Mouse (Mus musculus) lung, embryonic 14.5 days (tissue): Measurements from ENCODE around the gene Nrxn3. TPM values are rescaled to one million over a fixed set of nuclear protein-coding genes. Genes with fewer than 3 reads are reported as not detected.

Experiments
- ATAC-seq: fragments of 200-750 bp; cut with Nextera tagmentation; 2 replicates; pipeline ENCODE4 v1.8.0; 2017; ENCODE audit warnings: mild to moderate bottlenecking, moderate TSS enrichment, moderate library complexity; ENCODE audit not compliant: insufficient read depth
- DNase-seq: peaks from one replicate; pipeline ENCODE4 v3.0.0-alpha.2; 2015
- H3K27ac ChIP-seq: fragments of 300-500 bp; sonication (generic); 2 replicates; pipeline ENCODE4 v1.5.1; 2014; ENCODE audit warnings: low read depth, mild to moderate bottlenecking, moderate library complexity
- H3K27me3 ChIP-seq: fragments of 300-500 bp; sonication (generic); 2 replicates; pipeline ENCODE4 v1.6.1; 2014; ENCODE audit warnings: low read length, control low read depth; ENCODE audit not compliant: insufficient read depth
- H3K36me3 ChIP-seq: fragments of 300-500 bp; sonication (generic); 2 replicates; pipeline ENCODE4 v1.6.1; 2014; ENCODE audit warnings: control low read depth; ENCODE audit not compliant: insufficient read depth
- H3K4me1 ChIP-seq: fragments of 300-500 bp; sonication (generic); 2 replicates; pipeline ENCODE4 v1.6.1; 2014; ENCODE audit warnings: antibody characterized with exemption, control low read depth; ENCODE audit not compliant: insufficient read depth
- H3K4me2 ChIP-seq: fragments of 300-500 bp; sonication (generic); 2 replicates; pipeline ENCODE4 v1.6.1; 2014; ENCODE audit warnings: mild to moderate bottlenecking
- H3K4me3 ChIP-seq: fragments of 300-500 bp; sonication (generic); 2 replicates; pipeline ENCODE4 v1.5.1; 2014; ENCODE audit warnings: low read depth, low read length
- H3K9ac ChIP-seq: fragments of 300-500 bp; sonication (generic); 2 replicates; pipeline ENCODE4 v1.6.1; 2014
- H3K9me3 ChIP-seq: fragments of 300-500 bp; sonication (generic); 2 replicates; pipeline ENCODE4 v1.6.1; 2016; ENCODE audit warnings: low read depth, low read length, control low read depth
- CTCF ChIP-seq: IDR thresholded peaks from 2 replicates; pipeline ENCODE4 v1.5.1; 2016; ENCODE audit warnings: antibody characterized with exemption, low read depth
- WGBS: fragments of 180-500 bp; shearing (Covaris S2); extraction: QIAGEN DNeasy Blood & Tissue Kit; methylation state at CpG from one replicate; pipeline ENCODE4 v1.1.7; 2014; 5-methylcytosine and 5-hydroxymethylcytosine counted together
- polyA plus RNA-seq: library from polyadenylated mRNA; unstranded; fragments of >200 nt; fragmentation: Nextera tagmentation; extraction: Ambion mirVana; gene quantifications from 2 replicates; pipeline ENCODE4 v1.2.1, GENCODE M21; 2014

Nrxn3 gene
- polyA plus RNA-seq, 1 experiment from 2014 or later: 3.9 TPM

- peak; percentile 52 for TF ChIP-seq CTCF
- no peaks in the 10 kb centered on the region for H3K36me3 ChIP-seq
- DNase-seq: peak; percentile 61
- WGBS: 15% methylated on average over 3 of the region's 3 CpGs
- no peaks in the 10 kb centered on the region for H3K9me3 ChIP-seq
- H3K27ac ChIP-seq: no peak overlapping the region
- no peaks in the 10 kb centered on the region for H3K4me1 ChIP-seq
- ATAC-seq: no peak
- H3K27me3 ChIP-seq: no peaks in the 10 kb centered on the region
- no peak overlapping the region for H3K4me3 ChIP-seq
- no peak overlapping the region for H3K4me2 ChIP-seq
- H3K9ac ChIP-seq: no peak overlapping the region
Observed at GRCm38 (mm10) chr12:89383254-89383653, 660.6 kb downstream of the Nrxn3 start.

DNA sequence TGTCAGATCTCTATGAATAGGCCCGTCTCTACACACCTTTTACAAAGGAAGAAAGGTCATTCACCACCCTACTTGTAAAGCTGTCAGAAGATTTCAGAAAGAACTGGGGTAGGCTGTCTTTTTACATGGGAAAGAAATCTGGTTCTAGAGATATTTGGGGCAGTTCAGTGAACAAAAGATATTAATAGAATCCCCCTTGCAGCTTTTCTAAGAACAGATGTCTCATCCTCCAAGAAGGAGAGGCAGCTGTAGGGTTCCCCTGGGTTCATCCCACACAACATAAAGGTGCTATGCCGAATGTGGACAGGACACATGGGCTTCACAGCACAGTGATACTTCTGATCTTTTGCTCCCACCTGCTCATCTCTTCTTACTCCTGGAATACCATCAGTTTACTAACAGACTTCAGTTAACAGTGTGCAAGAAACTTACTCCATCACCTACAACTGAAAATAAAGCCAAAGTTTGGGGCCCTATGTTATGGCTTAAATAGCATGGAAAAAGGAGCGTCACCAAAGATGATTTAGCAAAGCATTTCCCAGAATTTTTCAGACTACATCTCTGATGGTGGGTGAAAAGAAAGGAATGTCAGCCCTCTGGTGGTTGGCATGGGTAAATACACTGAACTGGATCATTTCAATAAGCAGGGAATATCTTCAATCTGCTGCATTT, 672.6 kb downstream of the Nrxn3 start:
- Histone ChIP-seq H3K9me3 (no peaks in the 10 kb centered on the region), H3K36me3 (no peaks in the 10 kb centered on the region), H3K27me3 (no peaks in the 10 kb centered on the region), H3K4me3 (no peak overlapping the region), H3K9ac (no peak overlapping the region), H3K4me2 (no peak overlapping the region), H3K4me1 (no peaks in the 10 kb centered on the region), H3K27ac (no peak overlapping the region)
- 50% methylated on average over 3 of the region's 3 CpGs for WGBS
- ATAC-seq (no peak), DNase-seq (peak; percentile 59)
- TF ChIP-seq CTCF: peak; percentile 75

GRCm38 (mm10) chr12:89436519-89436918, 713.8 kb downstream of the Nrxn3 start:
- Histone ChIP-seq H3K4me2 (no peak overlapping the region), H3K27me3 (no peaks in the 10 kb centered on the region), H3K36me3 (no peaks in the 10 kb centered on the region), H3K9me3 (no peaks in the 10 kb centered on the region), H3K4me3 (no peak overlapping the region), H3K4me1 (no peaks in the 10 kb centered on the region), H3K9ac (no peak overlapping the region), H3K27ac (no peak overlapping the region)
- ATAC-seq (peak; percentile 75; the same call in 1 of the 2 replicates), DNase-seq (peak; percentile 63)
- no peak for TF ChIP-seq CTCF

DNA sequence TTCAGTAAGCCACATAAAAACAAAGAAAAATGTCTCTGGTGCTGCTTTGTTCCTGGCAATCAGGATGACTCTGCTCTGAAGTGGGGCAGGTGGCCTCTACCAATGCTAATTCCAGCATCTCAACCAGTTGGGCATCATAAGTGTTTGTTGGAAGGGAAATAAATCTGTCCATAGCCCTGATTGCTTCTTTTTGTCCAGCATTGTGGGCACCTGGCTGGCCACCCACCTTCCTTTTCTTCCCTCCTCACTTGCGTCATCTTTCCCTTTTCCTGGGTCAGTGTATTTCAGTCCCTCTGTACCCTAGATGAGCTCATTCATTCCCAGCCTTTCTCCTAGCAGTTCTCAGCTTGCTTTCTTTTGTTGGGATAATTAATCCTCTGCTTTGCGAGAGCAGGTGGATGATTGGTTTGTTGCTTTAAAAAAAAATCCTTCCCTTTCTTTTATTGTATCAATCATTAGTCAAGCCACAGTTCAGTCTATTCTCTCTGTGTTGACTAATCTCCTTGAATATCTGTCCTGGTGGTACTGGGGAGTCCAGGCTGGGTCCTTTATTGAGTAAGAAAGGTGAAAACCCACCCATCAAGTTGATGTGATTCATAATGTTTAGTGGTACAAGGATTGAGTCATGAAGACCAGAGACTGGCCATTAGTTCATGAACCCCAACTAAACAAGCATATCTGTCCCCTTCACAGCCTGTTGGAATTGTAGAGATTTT, 719.8 kb downstream of the Nrxn3 start:
- H3K4me1 ChIP-seq: no peaks in the 10 kb centered on the region
- no peaks in the 10 kb centered on the region for H3K27me3 ChIP-seq
- DNase-seq (no peak), ATAC-seq (no peak)
- H3K36me3 ChIP-seq: no peaks in the 10 kb centered on the region
- no peak overlapping the region for H3K9ac ChIP-seq
- TF ChIP-seq CTCF: no peak
- no peak overlapping the region for H3K4me3 ChIP-seq
- WGBS: 64% methylated on average over 2 of the region's 2 CpGs
- no peak overlapping the region for H3K4me2 ChIP-seq
- H3K9me3 ChIP-seq: no peaks in the 10 kb centered on the region
- no peak overlapping the region for H3K27ac ChIP-seq

GRCm38 (mm10) chr12:89450667-89451298, 728.1 kb downstream of the Nrxn3 start:
- DNase-seq (peak; percentile 81), ATAC-seq (no peak; the same call in 1 of the 2 replicates)
- Histone ChIP-seq H3K4me1 (no peaks in the 10 kb centered on the region), H3K9me3 (no peaks in the 10 kb centered on the region), H3K9ac (no peak overlapping the region), H3K36me3 (no peaks in the 10 kb centered on the region), H3K4me3 (no peak overlapping the region), H3K4me2 (no peak overlapping the region), H3K27me3 (no peaks in the 10 kb centered on the region), H3K27ac (no peak overlapping the region)
- TF ChIP-seq CTCF: peak; percentile 69
- 3% methylated on average over 2 of the region's 2 CpGs for WGBS

- no peaks in the 10 kb centered on the region for H3K27me3 ChIP-seq
- H3K4me3 ChIP-seq: no peak overlapping the region
- H3K27ac ChIP-seq: no peak overlapping the region
- ATAC-seq: no peak
- WGBS: 65% methylated on average over 2 of the region's 2 CpGs
- no peak overlapping the region for H3K4me2 ChIP-seq
- no peaks in the 10 kb centered on the region for H3K36me3 ChIP-seq
- no peaks in the 10 kb centered on the region for H3K9me3 ChIP-seq
- no peak for TF ChIP-seq CTCF
- H3K9ac ChIP-seq: no peak overlapping the region
- no peaks in the 10 kb centered on the region for H3K4me1 ChIP-seq
- DNase-seq: no peak
Observed at GRCm38 (mm10) chr12:89470226-89470625, 747.5 kb downstream of the Nrxn3 start.

GRCm38 (mm10) chr12:89471289-89471688, 748.6 kb downstream of the Nrxn3 start:
- Histone ChIP-seq H3K36me3 (no peaks in the 10 kb centered on the region), H3K27ac (no peak overlapping the region)
- 39% methylated on average over 2 of the region's 2 CpGs for WGBS

More at GRCm38 (mm10) chr12:89471289-89471688, 748.6 kb downstream of the Nrxn3 start:
- Histone ChIP-seq H3K27me3 (no peaks in the 10 kb centered on the region), H3K4me1 (no peaks in the 10 kb centered on the region), H3K9ac (no peak overlapping the region), H3K4me3 (no peak overlapping the region), H3K4me2 (no peak overlapping the region), H3K9me3 (no peaks in the 10 kb centered on the region)
- DNase-seq (no peak), ATAC-seq (no peak)
- no peak for TF ChIP-seq CTCF
